Mouse (Mus musculus) liver, embryonic 12.5 days (tissue): ENCODE results near the gene Rcn3. TPM values are rescaled to one million over a fixed set of nuclear protein-coding genes. Genes with fewer than 3 reads are reported as not detected.

Experiments used
- ATAC-seq: fragments of 200-750 bp; cut with Nextera tagmentation; 2 replicates; pipeline ENCODE4 v1.8.0; 2017; ENCODE audit warnings: moderate number of reproducible peaks, mild to moderate bottlenecking, moderate library complexity
- H3K27ac ChIP-seq: fragments of 300-500 bp; sonication (generic); 2 replicates; pipeline ENCODE4 v1.5.1; 2016; ENCODE audit warnings: mild to moderate bottlenecking
- H3K27me3 ChIP-seq: fragments of 300-500 bp; sonication (generic); replicated peaks from 2 replicates; pipeline ENCODE4 v1.6.1; 2016; ENCODE audit warnings: mild to moderate bottlenecking, moderate library complexity
- H3K36me3 ChIP-seq: fragments of 300-500 bp; sonication (generic); 2 replicates; pipeline ENCODE4 v1.6.1; 2016; ENCODE audit warnings: mild to moderate bottlenecking, moderate library complexity
- H3K4me1 ChIP-seq: fragments of 300-500 bp; sonication (generic); 2 replicates; pipeline ENCODE4 v1.6.1; 2016
- H3K4me2 ChIP-seq: fragments of 300-500 bp; sonication (generic); 2 replicates; pipeline ENCODE4 v1.6.1; 2016; ENCODE audit warnings: mild to moderate bottlenecking, moderate library complexity
- H3K4me3 ChIP-seq: fragments of 300-500 bp; sonication (generic); 2 replicates; pipeline ENCODE4 v1.5.1; 2016; ENCODE audit warnings: mild to moderate bottlenecking, moderate library complexity
- H3K9ac ChIP-seq: fragments of 300-500 bp; sonication (generic); 2 replicates; pipeline ENCODE4 v1.6.1; 2016; ENCODE audit warnings: mild to moderate bottlenecking, moderate library complexity
- H3K9me3 ChIP-seq: fragments of 300-500 bp; sonication (generic); replicated peaks from 2 replicates; pipeline ENCODE4 v1.6.1; 2016; ENCODE audit warnings: mild to moderate bottlenecking, moderate library complexity
- WGBS: fragments of 180-500 bp; shearing (Covaris S2); methylation state at CpG from one replicate; pipeline ENCODE4 v1.1.7; 2016; ENCODE audit not compliant: insufficient replicate concordance; 5-methylcytosine and 5-hydroxymethylcytosine counted together
- polyA plus RNA-seq: library from polyadenylated mRNA; unstranded; fragments of >200 nt; fragmentation: Nextera tagmentation; extraction: Ambion mirVana; gene quantifications from 2 replicates; pipeline ENCODE4 v1.2.1, GENCODE M21; 2016

Rcn3 gene
- polyA plus RNA-seq, 1 experiment from 2014 or later, result 70.9 TPM

DNA sequence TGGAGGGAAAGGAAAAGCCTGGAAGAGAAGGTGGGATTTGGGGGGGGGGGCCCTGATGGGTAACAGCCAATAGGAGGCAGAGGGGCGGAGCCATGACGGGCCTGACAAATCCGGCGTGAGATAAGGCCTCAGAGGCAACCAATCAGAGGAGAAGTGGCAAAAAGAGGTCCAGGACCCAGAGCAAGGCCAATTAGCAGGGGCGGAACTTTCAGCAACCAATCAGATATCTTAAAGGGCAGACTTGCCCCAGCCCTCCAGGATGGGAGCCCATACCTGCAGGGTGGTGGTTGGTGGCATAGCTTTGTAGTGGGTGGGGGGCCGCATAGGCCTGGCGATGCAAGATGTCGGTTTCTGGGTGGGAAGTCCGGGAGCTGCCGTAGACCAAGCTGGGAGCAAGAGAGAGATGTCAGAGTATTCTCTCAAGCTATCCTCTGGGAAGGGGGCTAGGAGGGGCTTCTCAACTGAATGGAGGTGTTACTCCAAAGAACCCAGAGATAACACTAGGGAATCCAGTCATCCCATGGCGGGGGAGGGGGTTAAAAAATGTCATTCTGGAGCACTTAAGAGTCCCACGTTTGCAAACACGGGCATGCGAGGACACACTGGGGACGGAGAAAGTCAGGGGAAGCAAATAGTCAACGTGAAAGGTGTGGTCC lies 40.9 kb downstream of the Rcn3 start:
- H3K4me2 ChIP-seq, result peak overlapping the region; percentile 98
- H3K36me3 ChIP-seq, result peaks cover 44% of the 10 kb centered on the region
- H3K4me3 ChIP-seq, result peak overlapping the region; percentile 80
- 15% methylated on average over 16 of the region's 16 CpGs for WGBS
- peak overlapping the region; percentile 94 for H3K27ac ChIP-seq
- no peaks in the 10 kb centered on the region for H3K27me3 ChIP-seq
- no peak for ATAC-seq
- H3K9ac ChIP-seq, result no peak overlapping the region; the same call in 1 of the 2 replicates
- peaks cover 39% of the 10 kb centered on the region for H3K4me1 ChIP-seq
- H3K9me3 ChIP-seq, result no peaks in the 10 kb centered on the region

DNA sequence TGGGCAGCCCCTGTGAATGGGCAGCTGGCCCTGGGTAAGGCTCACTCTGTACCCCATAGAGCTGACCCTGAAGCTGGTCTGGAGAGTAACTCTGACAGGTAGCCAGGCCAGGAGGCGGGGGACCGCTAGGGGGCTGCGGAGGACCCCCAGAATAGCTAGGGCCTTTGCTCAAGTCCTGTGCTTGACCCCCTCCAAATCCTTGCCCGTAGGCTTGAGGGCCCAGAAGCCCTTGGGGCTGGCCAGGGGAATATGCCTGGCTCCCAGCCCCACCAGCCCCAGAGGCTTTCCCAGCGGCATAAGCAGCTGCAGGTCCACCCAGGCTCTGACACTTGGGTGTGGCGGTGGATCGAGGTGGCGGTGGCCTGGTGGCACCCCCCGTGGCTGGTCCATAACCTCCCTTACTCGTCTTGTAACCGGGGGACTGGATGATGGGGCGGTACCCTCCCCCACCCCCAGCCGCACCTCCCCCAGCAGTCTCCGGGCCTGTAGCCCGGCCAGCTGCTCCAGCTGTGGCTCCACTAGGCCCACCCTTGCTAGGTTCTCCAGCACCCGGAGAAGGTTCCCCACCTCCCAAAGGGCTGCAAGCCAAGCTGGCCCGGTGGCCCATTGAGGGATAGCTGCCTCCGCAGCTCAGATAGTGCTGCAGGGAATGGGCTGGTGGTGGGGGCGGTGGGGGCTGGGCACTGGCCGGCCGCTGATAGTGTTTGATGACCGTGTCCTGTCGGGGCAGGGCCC lies 42.9 kb downstream of the Rcn3 start:
- 83% methylated on average over 23 of the region's 23 CpGs for WGBS
- H3K27me3 ChIP-seq, result no peaks in the 10 kb centered on the region
- no peak overlapping the region for H3K4me3 ChIP-seq
- H3K27ac ChIP-seq, result no peak overlapping the region
- no peaks in the 10 kb centered on the region for H3K9me3 ChIP-seq
- no peak for ATAC-seq
- no peak overlapping the region for H3K4me2 ChIP-seq
- peaks cover 31% of the 10 kb centered on the region for H3K4me1 ChIP-seq
- H3K9ac ChIP-seq, result no peak overlapping the region
- peaks cover 63% of the 10 kb centered on the region for H3K36me3 ChIP-seq

- peaks cover 23% of the 10 kb centered on the region for H3K4me1 ChIP-seq
- 89% methylated on average over 38 of the region's 38 CpGs for WGBS
- ATAC-seq, result no peak
- H3K27me3 ChIP-seq, result no peaks in the 10 kb centered on the region
- H3K9ac ChIP-seq, result no peak overlapping the region
- H3K27ac ChIP-seq, result no peak overlapping the region
- H3K4me2 ChIP-seq, result no peak overlapping the region
- no peak overlapping the region for H3K4me3 ChIP-seq
- H3K9me3 ChIP-seq, result no peaks in the 10 kb centered on the region
- H3K36me3 ChIP-seq, result peaks cover 72% of the 10 kb centered on the region
These were observed 43.8 kb downstream of the Rcn3 start for GRCm38 (mm10) chr7:45048001-45048890.

DNA sequence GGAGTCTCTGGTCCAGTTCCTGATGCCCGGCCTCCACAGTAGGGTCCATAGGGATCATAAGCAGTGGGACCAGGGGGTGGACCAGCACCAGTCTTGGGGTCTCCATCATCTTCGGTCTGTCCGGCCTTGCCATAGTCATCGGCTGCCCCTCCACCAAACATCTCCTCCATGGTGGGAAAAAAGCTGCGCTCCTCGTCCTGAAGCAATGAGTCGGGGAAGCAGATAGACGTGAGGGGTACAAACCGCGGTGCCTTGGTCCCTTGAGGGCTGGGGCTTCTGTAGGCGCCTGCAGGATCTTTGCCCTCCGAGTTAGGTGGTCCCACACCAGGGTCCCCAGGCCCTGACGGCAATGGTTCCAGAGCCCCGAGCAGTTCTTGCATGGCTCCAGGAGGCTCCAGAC lies 44.5 kb downstream of the Rcn3 start:
- ATAC-seq, result no peak
- H3K9ac ChIP-seq, result no peak overlapping the region
- peaks cover 20% of the 10 kb centered on the region for H3K4me1 ChIP-seq
- no peaks in the 10 kb centered on the region for H3K9me3 ChIP-seq
- no peaks in the 10 kb centered on the region for H3K27me3 ChIP-seq
- H3K27ac ChIP-seq, result no peak overlapping the region
- H3K4me3 ChIP-seq, result no peak overlapping the region
- peaks cover 79% of the 10 kb centered on the region for H3K36me3 ChIP-seq
- 85% methylated on average over 14 of the region's 14 CpGs for WGBS
- H3K4me2 ChIP-seq, result no peak overlapping the region

GRCm38 (mm10) chr7:45046853-45047350 lies 45.1 kb downstream of the Rcn3 start:
- Histone ChIP-seq H3K4me1 (peaks cover 14% of the 10 kb centered on the region), H3K36me3 (peaks cover 85% of the 10 kb centered on the region), H3K27me3 (no peaks in the 10 kb centered on the region), H3K27ac (no peak overlapping the region), H3K9ac (no peak overlapping the region), H3K9me3 (no peaks in the 10 kb centered on the region), H3K4me3 (no peak overlapping the region), H3K4me2 (no peak overlapping the region)
- ATAC-seq, result no peak
- WGBS, result 88% methylated on average over 26 of the region's 26 CpGs

- ATAC-seq, result no peak
- no peak overlapping the region for H3K4me2 ChIP-seq
- H3K27ac ChIP-seq, result no peak overlapping the region
- H3K9ac ChIP-seq, result no peak overlapping the region
- 88% methylated on average over 22 of the region's 22 CpGs for WGBS
- peaks cover 97% of the 10 kb centered on the region for H3K36me3 ChIP-seq
- H3K9me3 ChIP-seq, result no peaks in the 10 kb centered on the region
- no peaks in the 10 kb centered on the region for H3K27me3 ChIP-seq
- H3K4me3 ChIP-seq, result no peak overlapping the region
- peaks cover 2% of the 10 kb centered on the region for H3K4me1 ChIP-seq
These were observed 46.3 kb downstream of the Rcn3 start for GRCm38 (mm10) chr7:45045741-45046140.

GRCm38 (mm10) chr7:45043307-45043706 lies 48.7 kb downstream of the Rcn3 start:
- ATAC-seq, result no peak
- H3K9ac ChIP-seq, result no peak overlapping the region
- WGBS, result 93% methylated on average over 14 of the region's 14 CpGs

DNA sequence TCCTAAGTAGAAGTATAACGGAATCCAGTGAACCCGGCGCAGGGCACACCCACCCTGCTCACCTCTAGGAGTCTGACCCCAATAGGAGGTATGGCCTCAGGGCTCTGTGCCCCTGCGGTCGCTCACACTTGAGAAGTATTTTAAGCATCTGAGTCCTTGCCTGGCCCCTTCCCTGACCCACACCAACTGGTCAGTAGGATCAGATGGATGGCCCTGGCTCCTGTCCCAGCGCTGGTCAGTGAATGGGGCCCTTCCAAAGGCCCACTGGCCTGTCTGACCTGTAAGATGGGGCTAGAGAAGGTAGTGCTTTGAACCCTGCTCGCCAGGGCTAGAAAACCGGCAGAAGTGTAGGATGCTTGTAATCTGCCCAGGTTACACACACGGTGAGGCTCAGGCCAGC lies 51.2 kb downstream of the Rcn3 start:
- no peak overlapping the region for H3K27ac ChIP-seq
- H3K4me1 ChIP-seq, result no peaks in the 10 kb centered on the region
- no peak overlapping the region for H3K9ac ChIP-seq
- no peak overlapping the region for H3K4me2 ChIP-seq
- no peak for ATAC-seq
- H3K27me3 ChIP-seq, result no peaks in the 10 kb centered on the region
- WGBS, result 87% methylated on average over 9 of the region's 9 CpGs
- H3K36me3 ChIP-seq, result peaks cover 99% of the 10 kb centered on the region
- H3K4me3 ChIP-seq, result no peak overlapping the region
- no peaks in the 10 kb centered on the region for H3K9me3 ChIP-seq

More at GRCm38 (mm10) chr7:45043307-45043706, 48.7 kb downstream of the Rcn3 start:
- H3K27me3 ChIP-seq, result no peaks in the 10 kb centered on the region
- H3K4me3 ChIP-seq, result no peak overlapping the region
- H3K4me1 ChIP-seq, result no peaks in the 10 kb centered on the region
- H3K27ac ChIP-seq, result no peak overlapping the region
- peaks cover 99% of the 10 kb centered on the region for H3K36me3 ChIP-seq
- no peaks in the 10 kb centered on the region for H3K9me3 ChIP-seq
- H3K4me2 ChIP-seq, result no peak overlapping the region

DNA sequence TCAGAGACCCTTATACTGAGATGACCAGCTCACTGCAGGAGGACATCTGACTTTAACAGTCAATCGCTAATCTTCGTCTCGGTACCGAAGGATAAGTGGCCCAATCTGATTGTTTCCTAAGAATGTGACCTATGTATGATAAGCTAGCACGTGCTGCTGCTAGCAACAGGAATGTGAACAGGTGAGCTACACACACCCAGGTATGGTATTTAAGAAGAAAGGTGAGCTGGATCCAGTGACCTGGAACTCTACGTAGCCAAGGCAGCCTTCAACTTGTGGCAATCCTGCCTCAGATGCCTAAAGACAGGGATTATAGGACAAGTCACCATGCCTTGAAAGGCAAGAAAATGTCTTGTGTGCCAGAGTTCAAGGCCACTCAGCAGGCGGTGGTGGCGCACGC lies 53.6 kb downstream of the Rcn3 start:
- no peak for ATAC-seq
- H3K9ac ChIP-seq, result no peak overlapping the region
- no peak overlapping the region for H3K27ac ChIP-seq
- 79% methylated on average over 9 of the region's 9 CpGs for WGBS
- H3K4me3 ChIP-seq, result no peak overlapping the region
- H3K36me3 ChIP-seq, result peaks cover 99% of the 10 kb centered on the region
- H3K9me3 ChIP-seq, result no peaks in the 10 kb centered on the region
- no peaks in the 10 kb centered on the region for H3K4me1 ChIP-seq
- H3K4me2 ChIP-seq, result no peak overlapping the region
- no peaks in the 10 kb centered on the region for H3K27me3 ChIP-seq

DNA sequence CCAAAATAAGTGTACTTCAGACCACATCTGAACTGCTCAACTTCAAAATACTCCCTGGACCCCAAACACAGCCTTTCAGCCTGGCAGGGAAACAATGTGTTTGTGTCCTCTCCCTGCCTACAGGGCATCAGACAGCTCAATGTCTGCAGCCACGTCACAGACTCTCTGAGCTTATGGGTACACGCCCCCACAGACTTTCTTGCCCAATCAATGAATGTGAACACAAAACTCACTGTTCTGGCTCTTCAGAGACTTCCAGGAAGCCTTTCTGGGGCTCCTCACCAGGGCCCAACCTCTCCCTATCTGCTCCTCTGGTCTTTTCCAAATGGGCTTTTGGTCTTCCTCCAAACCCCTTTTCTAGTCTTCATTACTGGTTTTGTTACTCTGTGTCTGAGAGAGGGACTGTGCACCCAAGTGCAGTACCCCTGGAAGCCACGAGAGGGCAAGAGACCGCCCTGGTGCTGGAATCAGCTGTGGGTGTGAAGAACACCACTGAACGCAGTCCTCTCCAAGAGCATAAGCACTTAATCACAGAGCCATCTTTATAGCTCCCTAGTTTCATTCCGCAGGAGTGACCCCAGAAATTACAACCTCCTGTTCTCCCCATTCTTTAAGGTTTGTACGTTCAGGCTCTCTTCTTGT lies 54.2 kb downstream of the Rcn3 start:
- H3K9ac ChIP-seq, result no peak overlapping the region
- no peaks in the 10 kb centered on the region for H3K27me3 ChIP-seq
- no peaks in the 10 kb centered on the region for H3K9me3 ChIP-seq
- peaks cover 99% of the 10 kb centered on the region for H3K36me3 ChIP-seq
- no peaks in the 10 kb centered on the region for H3K4me1 ChIP-seq
- 46% methylated on average over 7 of the region's 7 CpGs for WGBS
- ATAC-seq, result peak; percentile 53; the same call in 1 of the 2 replicates
- no peak overlapping the region for H3K27ac ChIP-seq
- no peak overlapping the region for H3K4me3 ChIP-seq
- no peak overlapping the region for H3K4me2 ChIP-seq

GRCm38 (mm10) chr7:45036702-45037101 lies 55.3 kb downstream of the Rcn3 start:
- H3K9me3 ChIP-seq, result no peaks in the 10 kb centered on the region
- 80% methylated on average over 11 of the region's 11 CpGs for WGBS
- no peaks in the 10 kb centered on the region for H3K4me1 ChIP-seq
- peaks cover 99% of the 10 kb centered on the region for H3K36me3 ChIP-seq
- H3K4me3 ChIP-seq, result no peak overlapping the region
- H3K4me2 ChIP-seq, result no peak overlapping the region
- no peak for ATAC-seq
- H3K27me3 ChIP-seq, result no peaks in the 10 kb centered on the region
- H3K9ac ChIP-seq, result no peak overlapping the region
- H3K27ac ChIP-seq, result no peak overlapping the region
